Mouse (Mus musculus): ENCODE measurements around the gene Dgcr6. TPM values are rescaled to one million over a fixed set of nuclear protein-coding genes. Genes with fewer than 3 reads are reported as not detected.

Gene Dgcr6
- polyA plus RNA-seq, 1 experiment from 2014 or later, result 103 TPM

DNA sequence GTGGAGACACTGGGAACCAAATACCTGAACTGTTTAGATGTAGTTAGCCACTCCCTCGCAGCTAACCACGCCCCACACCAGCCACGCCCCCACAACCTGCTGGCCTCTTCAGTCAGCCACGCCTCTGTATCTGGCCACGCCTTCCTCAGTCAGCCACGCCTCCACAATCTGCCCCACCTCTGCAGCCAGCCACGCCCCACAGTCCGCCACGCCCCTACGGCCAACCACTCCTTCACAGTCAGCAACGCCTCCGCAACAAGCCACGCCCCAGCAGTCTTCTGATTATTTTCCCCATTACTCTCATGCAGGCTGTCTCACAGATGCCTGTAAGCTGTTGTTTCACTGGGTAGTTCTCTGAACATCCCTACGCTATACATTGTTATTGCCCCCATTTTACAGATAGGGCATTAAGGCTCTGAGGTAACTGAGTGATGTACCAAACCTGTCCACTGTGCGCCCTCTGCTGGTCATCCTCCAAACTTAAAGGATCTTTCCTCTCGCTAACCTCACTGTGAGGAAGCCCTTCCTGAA lies 16.2 kb upstream of the Dgcr6 start:
- H3K27ac ChIP-seq (ENCODE audit: low read length), result no peak overlapping the region
- H3K27me3 ChIP-seq (ENCODE audit: insufficient read depth, low read length), result no peaks in the 10 kb centered on the region
- WGBS, result 19% methylated on average over 16 of the region's 16 CpGs
- H3K9ac ChIP-seq (replicated peaks; ENCODE audit: low read length), result no peak overlapping the region
- no peak overlapping the region for H3K4me2 ChIP-seq (replicated peaks; ENCODE audit: low read depth, low read length)
- no peak for ATAC-seq (ENCODE audit: low FRiP score, low TSS enrichment)
- H3K36me3 ChIP-seq (ENCODE audit: insufficient read depth, low read length), result no peaks in the 10 kb centered on the region
- no peak overlapping the region for H3K4me3 ChIP-seq (ENCODE audit: low read length)
- H3K4me1 ChIP-seq (ENCODE audit: insufficient read depth, low read length), result no peaks in the 10 kb centered on the region
- H3K9me3 ChIP-seq (ENCODE audit: low read length), result no peaks in the 10 kb centered on the region

DNA sequence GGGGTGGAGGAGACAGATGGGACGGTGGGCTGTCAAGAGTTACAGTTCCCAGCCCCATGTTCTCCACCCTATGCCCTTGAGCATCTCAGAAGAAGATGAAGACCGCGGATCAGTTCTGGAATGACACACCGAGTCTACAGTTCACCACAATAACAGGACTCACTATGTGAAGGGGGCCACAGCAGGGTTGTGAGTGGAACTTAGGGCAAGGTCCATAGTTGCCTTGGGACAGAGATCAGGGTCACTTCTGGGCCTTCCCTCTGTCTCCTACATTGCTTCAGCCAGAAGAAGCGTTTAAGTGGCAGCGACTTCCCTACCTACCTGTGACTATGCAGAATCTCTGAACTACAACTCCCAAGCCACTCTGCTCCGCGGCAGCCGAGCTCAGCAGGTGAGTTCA lies 15.6 kb upstream of the Dgcr6 start:
- H3K9ac ChIP-seq (replicated peaks; ENCODE audit: low read length), result no peak overlapping the region
- H3K4me1 ChIP-seq (ENCODE audit: insufficient read depth, low read length), result no peaks in the 10 kb centered on the region
- no peak for ATAC-seq (ENCODE audit: low FRiP score, low TSS enrichment)
- no peaks in the 10 kb centered on the region for H3K9me3 ChIP-seq (ENCODE audit: low read length)
- no peak overlapping the region for H3K4me2 ChIP-seq (replicated peaks; ENCODE audit: low read depth, low read length)
- no peaks in the 10 kb centered on the region for H3K27me3 ChIP-seq (ENCODE audit: insufficient read depth, low read length)
- no peak overlapping the region for H3K4me3 ChIP-seq (ENCODE audit: low read length)
- H3K36me3 ChIP-seq (ENCODE audit: insufficient read depth, low read length), result no peaks in the 10 kb centered on the region
- no peak overlapping the region for H3K27ac ChIP-seq (ENCODE audit: low read length)
- 48% methylated on average over 9 of the region's 9 CpGs for WGBS

DNA sequence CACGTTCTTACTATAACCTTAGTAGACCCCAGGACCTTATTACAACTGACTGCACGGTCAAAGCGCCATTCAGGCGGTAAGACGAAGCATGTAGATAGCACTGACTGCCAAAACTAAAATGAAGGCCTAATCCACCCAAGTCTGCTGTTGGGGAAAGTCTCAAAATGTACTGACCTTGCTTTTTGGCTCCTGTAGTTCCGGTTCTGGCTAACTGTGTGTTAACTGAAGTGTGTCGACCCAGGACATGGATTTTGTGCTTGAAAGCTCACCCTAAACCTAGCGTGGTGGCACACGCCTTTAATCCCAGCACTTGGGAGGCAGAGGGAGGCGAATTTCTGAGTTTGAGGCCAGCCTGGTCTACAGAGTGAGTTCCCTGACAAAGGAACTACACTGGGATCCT lies 7.7 kb upstream of the Dgcr6 start:
- ATAC-seq (ENCODE audit: low FRiP score, low TSS enrichment), result no peak
- WGBS, result 70% methylated on average over 10 of the region's 10 CpGs
- Histone ChIP-seq H3K4me3 (ENCODE audit: low read length) (no peak overlapping the region), H3K27me3 (ENCODE audit: insufficient read depth, low read length) (no peaks in the 10 kb centered on the region), H3K4me2 (replicated peaks; ENCODE audit: low read depth, low read length) (no peak overlapping the region), H3K4me1 (ENCODE audit: insufficient read depth, low read length) (no peaks in the 10 kb centered on the region), H3K36me3 (ENCODE audit: insufficient read depth, low read length) (no peaks in the 10 kb centered on the region), H3K9ac (replicated peaks; ENCODE audit: low read length) (no peak overlapping the region), H3K9me3 (ENCODE audit: low read length) (no peaks in the 10 kb centered on the region), H3K27ac (ENCODE audit: low read length) (no peak overlapping the region)

DNA sequence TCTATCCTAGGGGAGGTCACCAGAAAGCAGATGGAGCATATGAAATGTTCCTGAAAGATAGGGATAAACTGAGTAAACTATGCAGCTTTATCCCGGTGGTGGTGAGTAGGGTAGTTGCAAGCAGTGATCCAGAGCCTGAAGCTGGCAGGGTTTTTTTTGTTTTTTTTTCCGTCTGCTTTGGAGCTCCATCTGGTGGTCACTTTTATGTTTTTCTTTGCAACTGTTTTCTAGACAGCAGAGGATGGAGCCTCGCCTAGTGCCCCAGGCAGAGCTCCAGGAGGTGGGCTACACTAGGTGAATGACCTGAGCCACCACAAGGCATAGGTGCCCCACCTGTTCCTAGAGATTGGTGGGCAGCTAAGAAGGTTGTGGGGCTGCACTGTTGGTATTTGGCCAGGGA lies 5.0 kb upstream of the Dgcr6 start:
- Histone ChIP-seq H3K4me1 (ENCODE audit: insufficient read depth, low read length) (no peaks in the 10 kb centered on the region), H3K4me2 (replicated peaks; ENCODE audit: low read depth, low read length) (no peak overlapping the region), H3K9ac (replicated peaks; ENCODE audit: low read length) (no peak overlapping the region), H3K27me3 (ENCODE audit: insufficient read depth, low read length) (no peaks in the 10 kb centered on the region), H3K9me3 (ENCODE audit: low read length) (no peaks in the 10 kb centered on the region), H3K36me3 (ENCODE audit: insufficient read depth, low read length) (no peaks in the 10 kb centered on the region), H3K4me3 (ENCODE audit: low read length) (no peak overlapping the region), H3K27ac (ENCODE audit: low read length) (no peak overlapping the region)
- 3% methylated on average over 3 of the region's 3 CpGs for WGBS
- ATAC-seq (ENCODE audit: low FRiP score, low TSS enrichment), result peak; percentile 55; the same call in 1 of the 2 replicates

DNA sequence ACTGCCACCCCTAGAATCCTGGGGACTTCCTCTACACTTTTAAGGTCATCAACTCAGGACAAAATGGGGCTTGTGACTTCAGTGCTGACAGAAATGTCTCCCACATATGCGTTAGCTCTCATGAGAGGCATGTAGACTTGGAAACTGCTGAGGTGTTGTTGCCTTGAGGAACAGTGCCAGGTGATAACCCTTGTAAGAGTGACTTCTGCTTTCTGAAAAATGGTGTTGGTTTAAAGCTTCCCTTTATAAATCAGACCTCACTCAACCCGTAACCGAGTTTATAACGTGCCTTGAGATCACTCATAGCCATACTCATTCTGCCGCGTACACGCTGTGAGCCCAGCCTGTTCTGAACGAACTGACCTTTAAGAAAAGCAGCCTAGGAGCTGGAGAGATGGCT lies 4.6 kb upstream of the Dgcr6 start:
- Histone ChIP-seq H3K4me3 (ENCODE audit: low read length) (no peak overlapping the region), H3K27me3 (ENCODE audit: insufficient read depth, low read length) (no peaks in the 10 kb centered on the region), H3K36me3 (ENCODE audit: insufficient read depth, low read length) (no peaks in the 10 kb centered on the region), H3K27ac (ENCODE audit: low read length) (no peak overlapping the region), H3K4me2 (replicated peaks; ENCODE audit: low read depth, low read length) (no peak overlapping the region), H3K4me1 (ENCODE audit: insufficient read depth, low read length) (peaks cover 3% of the 10 kb centered on the region; the same call in 1 of the 2 replicates), H3K9ac (replicated peaks; ENCODE audit: low read length) (no peak overlapping the region), H3K9me3 (ENCODE audit: low read length) (no peaks in the 10 kb centered on the region)
- 71% methylated on average over 8 of the region's 8 CpGs for WGBS
- ATAC-seq (ENCODE audit: low FRiP score, low TSS enrichment), result no peak

DNA sequence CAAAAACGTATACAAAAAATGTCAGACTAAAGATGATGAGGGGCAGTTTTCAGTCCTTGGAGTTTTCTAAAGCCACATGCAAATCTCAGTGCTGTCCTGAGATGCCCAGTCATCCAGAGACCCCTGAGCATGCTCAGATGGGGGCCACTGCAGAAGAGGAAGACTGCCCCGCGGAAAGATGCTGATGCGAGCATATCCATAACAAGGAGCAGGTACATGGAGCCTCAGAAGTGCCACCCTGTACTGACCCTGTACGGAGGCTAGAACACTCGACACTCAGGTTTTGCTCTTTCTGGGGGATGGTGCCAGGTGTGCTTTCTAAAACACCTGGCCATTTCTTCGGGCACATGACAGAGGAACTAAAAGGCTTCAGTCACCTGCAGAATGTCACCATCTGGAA lies 338 bp upstream of the Dgcr6 start:
- Histone ChIP-seq H3K36me3 (ENCODE audit: insufficient read depth, low read length) (no peaks in the 10 kb centered on the region), H3K27me3 (ENCODE audit: insufficient read depth, low read length) (no peaks in the 10 kb centered on the region), H3K9ac (replicated peaks; ENCODE audit: low read length) (no peak overlapping the region), H3K4me1 (ENCODE audit: insufficient read depth, low read length) (peaks cover 9% of the 10 kb centered on the region; the same call in 1 of the 2 replicates), H3K27ac (ENCODE audit: low read length) (no peak overlapping the region), H3K4me3 (ENCODE audit: low read length) (no peak overlapping the region), H3K4me2 (replicated peaks; ENCODE audit: low read depth, low read length) (no peak overlapping the region), H3K9me3 (ENCODE audit: low read length) (no peaks in the 10 kb centered on the region)
- WGBS, result 52% methylated on average over 7 of the region's 7 CpGs
- peak; percentile 37; the same call in 1 of the 2 replicates for ATAC-seq (ENCODE audit: low FRiP score, low TSS enrichment)

DNA sequence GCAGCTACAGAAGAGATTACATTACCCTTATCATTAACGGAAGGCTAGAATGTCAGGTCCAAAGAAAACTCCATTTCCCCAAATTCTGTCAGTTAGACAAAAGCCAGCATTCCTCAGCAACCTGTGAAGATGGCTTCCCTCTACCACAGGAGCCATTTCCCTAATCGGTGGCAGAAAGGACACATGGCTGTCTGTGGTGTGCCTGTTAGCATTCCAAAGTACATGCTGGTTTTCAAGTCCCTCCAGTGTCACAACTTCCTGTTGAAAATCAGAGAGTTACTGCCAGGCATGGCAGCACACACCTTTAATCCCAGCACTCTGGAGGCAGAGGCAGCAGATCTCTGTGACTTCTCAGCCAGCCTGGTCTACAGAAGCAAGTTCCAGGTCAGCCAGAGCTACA lies 3.6 kb downstream of the Dgcr6 start:
- Histone ChIP-seq H3K9ac (replicated peaks; ENCODE audit: low read length) (no peak overlapping the region), H3K27ac (ENCODE audit: low read length) (no peak overlapping the region), H3K4me3 (ENCODE audit: low read length) (no peak overlapping the region), H3K9me3 (ENCODE audit: low read length) (no peaks in the 10 kb centered on the region), H3K27me3 (ENCODE audit: insufficient read depth, low read length) (no peaks in the 10 kb centered on the region), H3K36me3 (ENCODE audit: insufficient read depth, low read length) (no peaks in the 10 kb centered on the region), H3K4me2 (replicated peaks; ENCODE audit: low read depth, low read length) (no peak overlapping the region), H3K4me1 (ENCODE audit: insufficient read depth, low read length) (peaks cover 9% of the 10 kb centered on the region; the same call in 1 of the 2 replicates)
- WGBS, result 55% methylated on average over 2 of the region's 2 CpGs
- ATAC-seq (ENCODE audit: low FRiP score, low TSS enrichment), result no peak

DNA sequence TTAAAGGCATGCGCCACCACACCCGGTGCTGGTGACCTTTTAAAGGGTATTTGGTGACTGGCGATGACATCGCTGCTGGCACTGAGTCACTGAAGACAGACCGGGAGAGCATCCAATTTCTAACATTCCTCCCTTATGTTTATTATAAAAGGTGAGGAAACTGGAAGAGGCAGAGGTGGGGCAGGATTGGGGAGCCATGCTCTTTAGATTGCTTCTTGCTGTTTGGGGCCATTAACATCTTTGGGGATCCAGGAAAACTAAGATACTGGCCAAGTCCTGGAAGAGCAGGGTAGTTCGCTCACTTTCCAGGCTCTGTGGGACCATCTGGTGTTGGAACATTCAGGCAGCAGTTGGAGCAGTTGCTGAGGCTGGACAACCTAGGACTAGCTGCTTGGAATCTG lies 5.7 kb downstream of the Dgcr6 start:
- Histone ChIP-seq H3K9me3 (ENCODE audit: low read length) (no peaks in the 10 kb centered on the region), H3K4me3 (ENCODE audit: low read length) (no peak overlapping the region), H3K36me3 (ENCODE audit: insufficient read depth, low read length) (no peaks in the 10 kb centered on the region), H3K27ac (ENCODE audit: low read length) (no peak overlapping the region), H3K4me1 (ENCODE audit: insufficient read depth, low read length) (0 out of 2 replicates have a peak, but pooled peaks cover 6% of the 10 kb centered on the region), H3K4me2 (replicated peaks; ENCODE audit: low read depth, low read length) (no peak overlapping the region), H3K9ac (replicated peaks; ENCODE audit: low read length) (no peak overlapping the region), H3K27me3 (ENCODE audit: insufficient read depth, low read length) (no peaks in the 10 kb centered on the region)
- no peak for ATAC-seq (ENCODE audit: low FRiP score, low TSS enrichment)
- 78% methylated on average over 6 of the region's 6 CpGs for WGBS

DNA sequence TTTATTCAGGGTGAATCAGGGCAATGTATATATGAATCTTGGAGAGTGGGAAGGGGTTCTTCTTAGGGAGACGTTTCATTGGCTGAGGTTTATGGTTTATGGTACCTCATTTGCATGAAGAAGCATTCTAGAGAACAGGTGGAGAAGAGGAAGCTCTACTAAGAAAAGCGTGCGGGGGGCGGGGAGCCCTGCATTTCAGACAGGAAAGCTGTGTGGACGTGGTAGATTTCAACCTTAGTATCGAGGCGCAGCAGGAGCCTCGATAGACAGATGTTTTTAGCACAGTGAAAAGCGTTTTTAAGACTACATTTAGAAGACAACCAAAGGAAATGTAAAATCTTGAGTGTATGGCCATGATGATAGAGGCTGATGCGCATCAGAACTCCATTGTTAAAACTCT lies 6.6 kb downstream of the Dgcr6 start:
- Histone ChIP-seq H3K9ac (replicated peaks; ENCODE audit: low read length) (no peak overlapping the region), H3K4me2 (replicated peaks; ENCODE audit: low read depth, low read length) (no peak overlapping the region), H3K4me1 (ENCODE audit: insufficient read depth, low read length) (0 out of 2 replicates have a peak, but pooled peaks cover 6% of the 10 kb centered on the region), H3K4me3 (ENCODE audit: low read length) (no peak overlapping the region), H3K36me3 (ENCODE audit: insufficient read depth, low read length) (no peaks in the 10 kb centered on the region), H3K27ac (ENCODE audit: low read length) (no peak overlapping the region), H3K27me3 (ENCODE audit: insufficient read depth, low read length) (no peaks in the 10 kb centered on the region), H3K9me3 (ENCODE audit: low read length) (no peaks in the 10 kb centered on the region)
- 73% methylated on average over 10 of the region's 10 CpGs for WGBS
- ATAC-seq (ENCODE audit: low FRiP score, low TSS enrichment), result no peak

DNA sequence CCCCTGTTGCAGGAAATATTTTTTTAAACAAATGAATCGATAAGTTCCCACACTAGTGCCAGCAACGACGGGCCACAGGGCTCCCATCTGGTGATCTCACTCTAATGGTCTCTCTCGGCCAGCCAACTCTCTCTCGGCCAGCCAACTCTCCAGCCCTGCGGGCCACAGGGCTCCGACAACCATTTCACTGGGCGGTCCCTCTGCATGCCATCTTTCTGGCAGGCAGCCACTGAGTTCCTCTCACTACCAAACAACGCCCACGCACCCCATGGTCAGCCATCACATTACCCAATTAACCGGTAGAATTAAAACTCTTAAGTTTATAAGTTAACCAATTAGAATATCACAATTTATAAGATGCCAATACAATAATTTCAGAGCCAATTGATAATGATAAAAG lies 8.5 kb downstream of the Dgcr6 start:
- no peak overlapping the region for H3K4me2 ChIP-seq (replicated peaks; ENCODE audit: low read depth, low read length)
- H3K27ac ChIP-seq (ENCODE audit: low read length), result no peak overlapping the region
- H3K9me3 ChIP-seq (ENCODE audit: low read length), result no peaks in the 10 kb centered on the region
- no peak for ATAC-seq (ENCODE audit: low FRiP score, low TSS enrichment)
- no peak overlapping the region for H3K4me3 ChIP-seq (ENCODE audit: low read length)
- H3K27me3 ChIP-seq (ENCODE audit: insufficient read depth, low read length), result no peaks in the 10 kb centered on the region
- no peaks in the 10 kb centered on the region for H3K36me3 ChIP-seq (ENCODE audit: insufficient read depth, low read length)
- no peak overlapping the region for H3K9ac ChIP-seq (replicated peaks; ENCODE audit: low read length)
- no peaks in the 10 kb centered on the region for H3K4me1 ChIP-seq (ENCODE audit: insufficient read depth, low read length)
- 86% methylated on average over 11 of the region's 11 CpGs for WGBS

All from kidney, embryonic 16.5 days (tissue).